Mouse (Mus musculus): ENCODE results near the gene Rhot1. TPM values are rescaled to one million over a fixed set of nuclear protein-coding genes. Genes with fewer than 3 reads are reported as not detected.
A peak's percentile ranks its signal among the peaks of the same experiment; 100 is the strongest.

The Rhot1 gene
- polyA plus RNA-seq, 1 experiment from 2014 or later: 67.4 TPM

DNA sequence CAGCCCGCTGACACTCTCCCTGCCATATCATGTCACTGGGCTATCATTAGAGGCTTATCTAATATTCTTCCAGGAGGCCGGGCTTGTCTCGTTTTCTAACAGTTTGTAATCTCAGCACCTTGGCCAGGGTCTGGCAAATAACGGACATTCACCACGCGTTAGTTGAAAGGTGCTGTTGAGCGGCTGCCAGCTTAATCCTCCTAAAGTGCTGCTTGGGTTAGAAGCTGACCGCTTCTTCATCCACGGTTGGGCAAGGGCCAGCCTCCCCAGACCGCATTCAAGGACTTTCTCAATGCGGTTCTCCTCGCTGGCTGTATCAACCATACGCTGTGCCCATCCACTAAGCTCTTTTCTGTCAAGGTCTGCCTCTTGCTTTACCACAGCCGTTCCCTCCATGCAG, 87.0 kb downstream of the Rhot1 start:
- Histone ChIP-seq H3K4me2 (no peak overlapping the region), H3K27me3 (0 out of 2 replicates have a peak, but pooled peaks cover 8% of the 10 kb centered on the region), H3K9ac (no peak overlapping the region), H3K36me3 (no peaks in the 10 kb centered on the region), H3K9me3 (no peaks in the 10 kb centered on the region), H3K4me1 (replicated peaks) (peaks cover 33% of the 10 kb centered on the region), H3K4me3 (no peak overlapping the region), H3K27ac (replicated peaks) (no peak overlapping the region)
- WGBS: 44% methylated on average over 14 of the region's 14 CpGs
- ATAC-seq (ENCODE audit: low FRiP score, low read depth): no peak

DNA sequence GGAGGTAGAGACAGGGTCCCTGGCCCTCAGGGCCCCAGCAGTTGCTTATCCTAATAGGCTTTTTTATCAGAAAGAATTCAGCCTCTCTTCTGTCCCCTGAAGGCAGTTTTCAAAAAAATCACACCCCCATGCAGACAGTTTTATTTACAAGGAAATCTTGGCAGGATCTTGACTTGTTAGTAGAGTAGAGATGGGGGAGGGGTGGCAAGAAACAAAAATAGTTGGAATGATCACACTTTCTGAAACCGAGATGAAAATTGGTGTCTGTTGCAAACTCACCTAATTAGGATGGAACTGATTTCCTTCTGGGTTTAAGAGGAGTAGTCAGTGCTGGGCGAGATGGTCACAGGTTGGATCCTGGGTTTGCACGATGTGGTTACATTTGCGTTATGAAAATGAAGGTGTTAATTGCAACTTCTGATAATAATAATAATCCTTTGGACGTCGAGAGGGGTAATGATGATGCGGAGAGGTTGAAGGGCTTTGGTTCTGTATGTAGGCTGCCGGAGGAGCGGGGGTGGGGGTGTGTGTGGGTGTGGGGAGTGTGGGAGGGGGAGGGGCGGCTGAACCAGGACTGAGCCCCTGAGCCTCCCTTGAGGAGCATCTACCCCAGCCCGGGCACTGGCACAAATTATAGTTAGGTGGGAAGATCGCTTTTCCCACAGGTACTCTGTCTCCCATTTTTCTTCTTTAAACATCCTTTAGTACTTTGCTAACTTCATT, 90.9 kb downstream of the Rhot1 start:
- no peaks in the 10 kb centered on the region for H3K36me3 ChIP-seq
- H3K9ac ChIP-seq: no peak overlapping the region
- peaks cover 51% of the 10 kb centered on the region for H3K4me1 ChIP-seq (replicated peaks)
- 0 out of 2 replicates have a peak, but pooled peaks cover 8% of the 10 kb centered on the region for H3K27me3 ChIP-seq
- peak overlapping the region; percentile 100 for H3K4me2 ChIP-seq
- no peak overlapping the region for H3K27ac ChIP-seq (replicated peaks)
- 6% methylated on average over 12 of the region's 12 CpGs for WGBS
- H3K4me3 ChIP-seq: peak overlapping the region; percentile 57
- no peak for ATAC-seq (ENCODE audit: low FRiP score, low read depth)
- no peaks in the 10 kb centered on the region for H3K9me3 ChIP-seq

- Histone ChIP-seq H3K27me3 (0 out of 2 replicates have a peak, but pooled peaks cover 7% of the 10 kb centered on the region), H3K4me2 (peak within 1 kb of the TSS; percentile 100)
Observed at GRCm38 (mm10) chr11:80300551-80301315, 91.9 kb downstream of the Rhot1 start, which contains the start of gene Rhbdl3. Rhbdl3 (plus strand) TSS chr11:80300912.

GRCm38 (mm10) chr11:80301316-80302045, 92.7 kb downstream of the Rhot1 start:
- peaks cover 41% of the 10 kb centered on the region for H3K4me1 ChIP-seq (replicated peaks)
- H3K4me2 ChIP-seq: peak overlapping the region; percentile 100
- H3K27ac ChIP-seq (replicated peaks): peak overlapping the region; percentile 60
- no peaks in the 10 kb centered on the region for H3K27me3 ChIP-seq
- H3K9me3 ChIP-seq: no peaks in the 10 kb centered on the region
- peak overlapping the region; percentile 66 for H3K9ac ChIP-seq
- peak overlapping the region; percentile 57 for H3K4me3 ChIP-seq
- H3K36me3 ChIP-seq: no peaks in the 10 kb centered on the region
- peak; percentile 36 for ATAC-seq (ENCODE audit: low FRiP score, low read depth)
- under 1% methylated on average over 53 of the region's 53 CpGs for WGBS

More at GRCm38 (mm10) chr11:80300551-80301315, 91.9 kb downstream of the Rhot1 start, which contains the start of gene Rhbdl3:
- peak; percentile 66 for ATAC-seq (ENCODE audit: low FRiP score, low read depth)
- Histone ChIP-seq H3K27ac (replicated peaks) (peak within 1 kb of the TSS; percentile 60), H3K4me1 (replicated peaks) (peaks cover 41% of the 10 kb centered on the region), H3K36me3 (no peaks in the 10 kb centered on the region), H3K9ac (peak within 1 kb of the TSS; percentile 66), H3K4me3 (peak within 1 kb of the TSS; percentile 57), H3K9me3 (no peaks in the 10 kb centered on the region)
- under 1% methylated on average over 52 of the region's 81 CpGs for WGBS

GRCm38 (mm10) chr11:80302046-80302390, 93.2 kb downstream of the Rhot1 start:
- 2% methylated on average over 9 of the region's 9 CpGs for WGBS

GRCm38 (mm10) chr11:80302536-80302935, 93.7 kb downstream of the Rhot1 start:
- Histone ChIP-seq H3K36me3 (no peaks in the 10 kb centered on the region), H3K27me3 (no peaks in the 10 kb centered on the region), H3K4me3 (peak overlapping the region; percentile 57), H3K9ac (peak overlapping the region; percentile 25; the same call in 1 of the 2 replicates), H3K4me2 (peak overlapping the region; percentile 100), H3K27ac (replicated peaks) (0 out of 2 replicates have a peak overlapping the region, but pooled peaks have one; percentile 5), H3K9me3 (no peaks in the 10 kb centered on the region), H3K4me1 (replicated peaks) (peaks cover 41% of the 10 kb centered on the region)
- peak; percentile 79 for ATAC-seq (ENCODE audit: low FRiP score, low read depth)
- under 1% methylated on average over 11 of the region's 11 CpGs for WGBS

More at GRCm38 (mm10) chr11:80302046-80302390, 93.2 kb downstream of the Rhot1 start:
- H3K4me1 ChIP-seq (replicated peaks): peaks cover 41% of the 10 kb centered on the region
- H3K36me3 ChIP-seq: no peaks in the 10 kb centered on the region
- H3K27me3 ChIP-seq: no peaks in the 10 kb centered on the region
- peak overlapping the region; percentile 66 for H3K9ac ChIP-seq
- peak overlapping the region; percentile 57 for H3K4me3 ChIP-seq
- no peaks in the 10 kb centered on the region for H3K9me3 ChIP-seq
- peak overlapping the region; percentile 60 for H3K27ac ChIP-seq (replicated peaks)
- peak overlapping the region; percentile 100 for H3K4me2 ChIP-seq
- ATAC-seq (ENCODE audit: low FRiP score, low read depth): no peak

GRCm38 (mm10) chr11:80303746-80304145, 94.9 kb downstream of the Rhot1 start:
- Histone ChIP-seq H3K36me3 (no peaks in the 10 kb centered on the region), H3K9ac (no peak overlapping the region), H3K4me1 (replicated peaks) (peaks cover 41% of the 10 kb centered on the region), H3K4me2 (no peak overlapping the region), H3K4me3 (no peak overlapping the region), H3K27ac (replicated peaks) (no peak overlapping the region), H3K27me3 (no peaks in the 10 kb centered on the region), H3K9me3 (no peaks in the 10 kb centered on the region)
- ATAC-seq (ENCODE audit: low FRiP score, low read depth): no peak
- WGBS: 92% methylated on average over 3 of the region's 3 CpGs

- H3K4me1 ChIP-seq (replicated peaks): peaks cover 32% of the 10 kb centered on the region
- no peak overlapping the region for H3K27ac ChIP-seq (replicated peaks)
- H3K9me3 ChIP-seq: no peaks in the 10 kb centered on the region
- H3K27me3 ChIP-seq: no peaks in the 10 kb centered on the region
- no peak overlapping the region for H3K4me2 ChIP-seq
- ATAC-seq (ENCODE audit: low FRiP score, low read depth): no peak
- no peaks in the 10 kb centered on the region for H3K36me3 ChIP-seq
- no peak overlapping the region for H3K9ac ChIP-seq
- no peak overlapping the region for H3K4me3 ChIP-seq
- WGBS: 76% methylated on average over 10 of the region's 10 CpGs
Observed at GRCm38 (mm10) chr11:80304846-80305245, 96.0 kb downstream of the Rhot1 start.

DNA sequence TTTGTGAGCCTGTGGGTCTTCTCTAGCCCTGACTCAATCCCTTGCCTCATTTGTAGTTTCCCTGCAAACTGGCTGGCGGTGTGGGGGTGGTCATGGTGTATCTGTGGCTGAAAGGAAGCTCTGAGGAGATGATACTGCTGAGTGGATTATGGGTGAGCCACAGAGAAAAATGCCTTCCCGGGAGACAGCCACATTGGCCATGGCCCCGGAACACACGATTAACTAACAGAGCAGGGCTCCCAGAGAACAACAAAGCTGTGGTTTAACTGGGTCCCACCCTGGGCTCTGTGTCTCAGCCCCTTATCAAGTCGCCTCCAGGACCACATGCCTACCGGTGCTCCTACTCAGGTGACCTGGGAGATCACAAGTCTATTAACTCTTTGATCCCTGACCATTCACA, 99.7 kb downstream of the Rhot1 start:
- no peaks in the 10 kb centered on the region for H3K36me3 ChIP-seq
- no peak for ATAC-seq (ENCODE audit: low FRiP score, low read depth)
- no peak overlapping the region for H3K4me3 ChIP-seq
- no peaks in the 10 kb centered on the region for H3K27me3 ChIP-seq
- no peak overlapping the region for H3K4me2 ChIP-seq
- WGBS: 47% methylated on average over 6 of the region's 6 CpGs
- H3K27ac ChIP-seq (replicated peaks): no peak overlapping the region
- H3K4me1 ChIP-seq (replicated peaks): peaks cover 14% of the 10 kb centered on the region
- H3K9me3 ChIP-seq: no peaks in the 10 kb centered on the region
- H3K9ac ChIP-seq: no peak overlapping the region

DNA sequence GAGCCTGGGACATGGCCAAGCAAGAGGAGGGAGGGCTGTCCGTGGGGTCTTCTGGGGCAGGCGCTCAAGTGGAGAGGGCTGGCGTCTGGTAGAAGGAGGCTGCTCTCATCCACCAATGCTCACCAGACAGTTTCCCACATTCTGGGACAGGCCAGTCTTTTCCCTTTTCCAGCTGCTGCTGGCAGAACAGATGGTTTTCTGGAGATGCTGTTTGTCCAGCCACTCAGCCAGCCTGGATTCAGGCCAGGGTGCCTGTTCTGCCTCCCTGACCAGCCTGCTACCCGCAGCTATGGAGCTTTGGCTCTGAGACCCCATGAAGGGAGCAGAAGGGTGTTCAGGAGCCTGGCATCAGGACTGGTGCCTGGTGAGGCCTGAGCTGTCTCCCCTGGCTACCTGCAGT, 102.5 kb downstream of the Rhot1 start:
- Histone ChIP-seq H3K9me3 (no peaks in the 10 kb centered on the region), H3K9ac (no peak overlapping the region), H3K27ac (replicated peaks) (peak overlapping the region; percentile 18; the same call in 1 of the 2 replicates), H3K4me3 (no peak overlapping the region), H3K4me2 (no peak overlapping the region), H3K36me3 (no peaks in the 10 kb centered on the region), H3K4me1 (replicated peaks) (peaks cover 21% of the 10 kb centered on the region), H3K27me3 (no peaks in the 10 kb centered on the region)
- ATAC-seq (ENCODE audit: low FRiP score, low read depth): peak; percentile 42; the same call in 1 of the 2 replicates
- 27% methylated on average over 4 of the region's 4 CpGs for WGBS

DNA sequence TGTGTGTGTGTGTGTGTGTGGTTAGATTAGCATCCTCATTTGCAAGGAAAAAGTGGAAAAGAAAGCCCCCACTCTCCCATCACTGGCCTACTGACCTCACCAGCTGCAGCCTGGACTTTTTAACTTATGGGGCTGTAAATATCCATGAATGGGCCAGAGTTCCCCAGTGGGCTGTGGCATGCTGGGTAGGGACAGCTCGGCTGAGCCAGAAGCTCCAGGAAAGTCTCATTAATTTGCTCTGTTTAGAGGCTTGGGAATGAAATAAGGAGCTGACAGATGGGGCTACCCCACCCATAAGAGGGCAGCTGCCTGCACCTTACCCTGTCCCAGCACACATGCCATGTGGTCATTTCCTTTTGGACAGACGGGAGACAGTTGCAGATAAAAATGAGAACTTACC, 103.2 kb downstream of the Rhot1 start:
- Histone ChIP-seq H3K9ac (no peak overlapping the region), H3K27ac (replicated peaks) (0 out of 2 replicates have a peak overlapping the region, but pooled peaks have one; percentile 17), H3K36me3 (no peaks in the 10 kb centered on the region), H3K9me3 (no peaks in the 10 kb centered on the region), H3K4me3 (no peak overlapping the region), H3K27me3 (no peaks in the 10 kb centered on the region), H3K4me1 (replicated peaks) (peaks cover 24% of the 10 kb centered on the region), H3K4me2 (no peak overlapping the region)
- WGBS: 21% methylated on average over 2 of the region's 2 CpGs
- no peak for ATAC-seq (ENCODE audit: low FRiP score, low read depth)
